Mouse (Mus musculus): ENCODE data around the gene Rfx7.

- no peak for TF ChIP-seq CTCF (IDR thresholded peaks at IDR 0.05; ENCODE audit: low read depth, low read length)
- TF ChIP-seq POLR2AphosphoS5 (IDR thresholded peaks at IDR 0.05; ENCODE audit: insufficient replicate concordance, low read depth, low read length): no peak
- TF ChIP-seq GATA1 (IDR thresholded peaks at IDR 0.05; ENCODE audit: borderline replicate concordance, low read length): no peak
Observed at GRCm38 (mm10) chr9:72627598-72627997, 95.6 kb downstream of the Rfx7 start.

Data from G1E (cell line).